Mouse (Mus musculus): ENCODE measurements around the gene Frmd4a. TPM values are rescaled to one million over a fixed set of nuclear protein-coding genes. Genes with fewer than 3 reads are reported as not detected.

The Frmd4a gene
- total RNA-seq, 2 experiments from 2014 or later: 42.2 to 75.6 TPM

DNA sequence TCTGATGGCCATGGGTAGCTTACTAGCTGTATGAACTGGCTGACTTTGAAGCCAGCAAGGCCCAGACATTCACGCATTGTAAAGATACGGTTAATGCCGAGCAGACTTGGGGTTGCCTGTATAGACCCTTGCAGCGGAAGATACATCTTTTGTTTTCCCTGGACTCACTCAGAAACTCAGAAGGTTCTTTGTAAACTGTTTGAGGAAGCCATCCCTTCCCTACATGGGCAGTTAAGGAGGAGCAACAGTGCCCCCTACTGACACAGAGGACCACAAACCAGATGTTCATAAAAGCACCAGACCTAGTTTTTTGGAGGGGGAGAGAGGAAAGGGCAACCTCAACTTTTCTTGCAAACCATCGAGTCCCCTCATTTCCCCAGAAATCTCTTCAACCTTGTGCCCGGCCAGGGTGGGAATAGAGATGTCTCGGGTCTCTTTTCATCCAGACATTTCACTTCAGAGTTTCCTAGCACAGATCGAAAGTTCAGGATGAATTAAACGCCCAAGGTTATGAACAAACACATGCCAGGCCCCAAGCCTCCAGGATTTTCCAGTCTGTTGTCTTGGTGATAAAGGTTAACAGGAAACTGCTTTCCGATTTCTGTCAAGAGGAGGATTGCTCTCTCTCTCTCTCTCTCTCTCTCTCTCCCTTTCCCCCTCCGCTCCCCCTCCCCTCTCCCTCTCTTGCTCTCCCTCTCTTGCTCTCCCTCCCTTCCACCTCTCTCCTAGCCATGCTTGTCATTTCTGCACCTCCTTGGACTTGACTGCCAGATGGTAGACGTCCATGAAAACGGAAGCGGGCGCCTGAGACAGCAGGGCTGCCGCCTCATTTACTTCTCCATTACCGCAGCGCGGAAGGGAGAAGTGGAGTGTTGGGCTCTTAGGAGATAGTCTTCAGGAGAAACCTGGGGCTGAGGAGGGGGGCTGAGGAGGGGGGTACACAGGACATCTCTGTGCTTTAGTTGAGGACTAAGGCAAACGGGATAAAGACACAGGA, 475.3 kb downstream of the Frmd4a start:
- intact Hi-C loops (cut with DNase I): loop anchor here (1.0 to 5.0 kb wide), 4 partner anchors 90 to 677 kb away; no protein-coding TSS in a partner anchor
- DNase-seq (ENCODE audit: low spot score in 2 of 2): peak; percentile 69 to 75

DNA sequence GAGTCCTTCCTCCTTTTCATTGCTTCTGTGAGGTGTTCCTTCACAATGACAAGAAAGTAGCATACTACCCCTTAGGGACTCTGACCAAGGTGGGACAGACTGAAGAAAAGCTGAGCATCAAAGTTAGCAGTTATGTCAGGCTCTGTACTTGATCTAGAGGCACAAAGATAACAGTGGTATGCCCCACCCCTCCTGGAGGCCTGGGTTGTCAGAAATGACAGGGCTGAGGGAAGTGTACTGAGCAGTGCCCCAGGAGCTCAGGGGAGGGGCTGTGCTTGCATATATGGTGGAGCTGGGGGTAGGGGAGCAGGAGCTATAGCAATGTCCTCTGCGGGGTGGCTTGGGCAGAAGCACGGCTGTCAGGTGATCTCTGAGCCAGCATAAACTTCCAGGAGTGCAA, 477.0 kb downstream of the Frmd4a start:
- intact Hi-C loops (cut with DNase I): loop anchor here (5.0 kb wide), 3 partner anchors 92 to 272 kb away; no protein-coding TSS in a partner anchor
- DNase-seq (ENCODE audit: low spot score in 2 of 2): no peak

DNA sequence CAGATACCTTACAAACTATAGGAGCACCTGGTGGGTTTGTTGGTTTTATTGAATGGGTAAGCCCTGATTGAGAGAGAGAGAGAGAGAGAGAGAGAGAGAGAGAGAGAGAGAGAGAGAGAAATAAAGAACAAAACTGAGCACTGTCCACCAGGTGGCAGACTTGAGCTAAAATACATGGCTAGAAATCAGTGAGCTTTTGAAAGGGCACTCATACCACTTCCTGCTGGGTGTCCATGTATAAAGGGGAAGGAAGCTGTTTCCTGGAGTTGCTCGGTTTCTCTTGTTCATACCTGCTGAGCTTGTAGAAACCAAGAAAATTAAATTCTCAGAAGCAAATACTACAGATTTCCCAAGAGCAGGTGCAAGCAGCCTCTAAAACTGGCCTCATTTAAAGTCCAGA, 481.7 kb downstream of the Frmd4a start:
- intact Hi-C loops (cut with DNase I): loop anchor here (1.0 to 2.0 kb wide), 2 partner anchors 102 to 366 kb away; no protein-coding TSS in a partner anchor
- no peak for DNase-seq (ENCODE audit: low spot score in 2 of 2)

- peak; percentile 54 to 72 for DNase-seq (ENCODE audit: low spot score in 2 of 2)
- intact Hi-C loops (cut with DNase I): loop anchor here (1.0 to 5.0 kb wide), 3 partner anchors 57 to 365 kb away; no protein-coding TSS in a partner anchor
These were observed 482.4 kb downstream of the Frmd4a start for GRCm38 (mm10) chr2:4499916-4500315.

- intact Hi-C loops (cut with DNase I): loop anchor here (5.0 kb wide), 1 partner anchor 56 kb away; no protein-coding TSS in a partner anchor
- DNase-seq (ENCODE audit: low spot score in 2 of 2): peak in 1 of 2 experiments; percentile 15
These were observed 483.9 kb downstream of the Frmd4a start for GRCm38 (mm10) chr2:4501257-4502027.

DNA sequence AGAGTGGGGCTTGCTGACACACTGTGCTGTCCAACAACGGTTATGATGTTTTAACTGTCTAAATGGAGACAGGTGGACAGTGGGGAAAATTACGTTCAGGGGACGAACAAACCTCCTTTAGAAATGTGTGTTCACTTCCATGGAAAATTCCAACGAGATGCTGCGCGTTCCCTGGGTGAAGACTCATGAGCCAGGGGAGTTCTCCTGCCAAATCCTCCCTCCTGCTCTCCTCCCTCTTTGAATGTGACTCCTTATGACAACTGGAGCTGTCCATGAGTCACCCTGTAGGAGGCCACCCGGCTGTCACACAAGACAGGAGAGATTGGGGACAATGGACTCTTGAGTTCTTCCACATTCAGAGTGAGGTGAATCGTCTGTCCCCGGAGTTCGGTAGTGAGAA, 486.9 kb downstream of the Frmd4a start:
- DNase-seq (ENCODE audit: low spot score in 2 of 2): peak; percentile 50 to 52
- intact Hi-C loops (cut with DNase I): loop anchor here (5.0 kb wide), 1 partner anchor 53 kb away; no protein-coding TSS in a partner anchor

- intact Hi-C loops (cut with DNase I): no loop called here
- DNase-seq (ENCODE audit: low spot score in 2 of 2): no peak
These were observed 488.2 kb downstream of the Frmd4a start for GRCm38 (mm10) chr2:4505695-4506094.

GRCm38 (mm10) chr2:4506659-4507058, 489.1 kb downstream of the Frmd4a start:
- intact Hi-C loops (cut with DNase I): no loop called here
- DNase-seq (ENCODE audit: low spot score in 2 of 2): no peak

- intact Hi-C loops (cut with DNase I): no loop called here
- no peak for DNase-seq (ENCODE audit: low spot score in 2 of 2)
These were observed 490.5 kb downstream of the Frmd4a start for GRCm38 (mm10) chr2:4507887-4508615.

DNA sequence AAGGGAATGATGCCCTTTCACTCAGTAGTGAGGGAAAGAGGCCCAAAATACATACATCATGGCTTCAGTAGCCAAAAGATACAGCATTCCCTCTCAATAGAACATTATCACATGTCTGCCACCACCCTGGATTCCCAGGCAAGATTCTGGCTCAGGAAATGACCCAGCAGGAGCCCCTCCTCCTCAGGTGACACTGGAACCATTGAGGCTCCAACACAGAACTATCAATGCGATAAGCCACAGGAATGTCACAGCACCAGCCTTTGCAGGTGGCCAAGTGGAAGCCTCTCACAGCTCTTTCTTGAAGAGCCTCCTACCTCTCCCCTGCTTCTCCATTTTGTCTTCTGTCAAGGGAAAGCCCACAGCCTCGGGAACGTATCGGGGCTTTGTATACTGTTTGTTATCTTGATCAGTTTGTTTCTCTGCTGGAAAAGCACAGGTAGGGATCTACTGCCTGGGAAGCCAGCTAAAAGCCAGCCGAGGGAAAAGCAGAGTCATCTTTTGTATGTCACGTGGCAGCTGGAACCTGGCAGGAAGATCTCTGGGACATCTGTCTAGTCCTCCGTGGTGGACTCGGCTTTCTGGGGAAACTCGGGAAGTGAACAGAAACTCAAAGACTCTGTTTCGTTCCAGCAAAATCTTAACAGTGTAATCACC, 491.6 kb downstream of the Frmd4a start:
- peak in 1 of 2 experiments; percentile 15 for DNase-seq (ENCODE audit: low spot score in 2 of 2)
- intact Hi-C loops (cut with DNase I): no loop called here

DNA sequence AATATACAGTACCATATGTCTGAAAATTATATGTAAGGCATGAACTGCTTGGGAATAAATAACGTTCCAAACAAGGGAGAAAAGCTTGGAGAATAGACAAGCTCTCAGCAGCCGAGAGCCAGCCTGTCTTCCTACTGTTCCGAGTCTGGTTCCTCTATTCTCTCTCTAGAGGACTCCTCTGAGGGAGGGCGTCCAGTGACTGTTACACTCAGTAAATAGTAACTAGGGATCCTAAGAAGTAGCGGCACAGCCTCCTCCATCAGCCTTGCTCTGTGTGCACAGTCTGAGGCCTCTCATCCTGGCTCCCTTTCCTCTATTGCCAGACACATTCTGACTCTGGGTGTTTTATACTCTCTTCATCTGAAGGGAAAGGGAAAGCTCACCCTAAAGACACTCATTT, 492.2 kb downstream of the Frmd4a start:
- intact Hi-C loops (cut with DNase I): no loop called here
- no peak for DNase-seq (ENCODE audit: low spot score in 2 of 2)

GRCm38 (mm10) chr2:4510208-4511079, 492.9 kb downstream of the Frmd4a start:
- intact Hi-C loops (cut with DNase I): no loop called here
- DNase-seq (ENCODE audit: low spot score in 2 of 2): no peak

- intact Hi-C loops (cut with DNase I): no loop called here
- DNase-seq (ENCODE audit: low spot score in 2 of 2): no peak
These were observed 493.5 kb downstream of the Frmd4a start for GRCm38 (mm10) chr2:4511080-4511386.

DNA sequence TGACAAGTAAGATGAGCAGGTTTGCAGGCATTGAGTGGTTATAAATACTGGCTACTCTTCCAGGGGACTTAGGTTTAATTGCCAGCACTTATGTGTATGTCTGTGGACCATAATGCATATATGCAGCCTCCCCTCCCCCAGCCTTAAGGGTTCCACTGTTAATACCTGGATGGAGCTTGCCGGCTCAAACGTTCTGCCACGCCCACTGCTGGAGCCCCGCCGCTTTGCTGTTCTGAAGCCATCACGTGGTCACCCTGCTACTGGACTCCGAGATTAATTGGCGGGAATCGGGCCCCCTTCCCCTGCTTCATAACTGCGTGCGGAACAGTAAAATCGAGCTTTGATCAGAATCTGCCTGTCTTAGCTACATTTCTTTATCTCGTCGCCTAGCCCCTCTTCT, 495.1 kb downstream of the Frmd4a start:
- no peak for DNase-seq (ENCODE audit: low spot score in 2 of 2)
- intact Hi-C loops (cut with DNase I): no loop called here

DNA sequence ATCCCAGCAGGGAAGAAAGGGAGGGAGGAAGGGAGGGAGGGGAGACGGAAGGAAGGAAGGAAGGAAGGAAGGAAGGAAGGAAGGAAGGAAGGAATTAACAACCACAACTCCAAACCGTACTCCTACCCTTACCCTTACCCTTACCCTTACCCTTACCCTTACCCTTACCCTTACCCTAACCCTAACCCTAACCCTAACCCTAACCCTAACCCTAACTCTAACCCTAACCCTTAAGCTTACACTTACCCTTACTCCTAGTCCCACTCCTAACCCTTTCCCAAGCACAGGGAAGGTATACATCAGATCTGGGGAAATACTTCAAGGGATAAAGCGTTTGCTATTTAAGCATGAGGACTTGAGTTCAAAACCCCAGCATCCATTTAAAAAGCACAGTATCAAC, 498.4 kb downstream of the Frmd4a start:
- intact Hi-C loops (cut with DNase I): no loop called here
- no peak for DNase-seq (ENCODE audit: low spot score in 2 of 2)

DNA sequence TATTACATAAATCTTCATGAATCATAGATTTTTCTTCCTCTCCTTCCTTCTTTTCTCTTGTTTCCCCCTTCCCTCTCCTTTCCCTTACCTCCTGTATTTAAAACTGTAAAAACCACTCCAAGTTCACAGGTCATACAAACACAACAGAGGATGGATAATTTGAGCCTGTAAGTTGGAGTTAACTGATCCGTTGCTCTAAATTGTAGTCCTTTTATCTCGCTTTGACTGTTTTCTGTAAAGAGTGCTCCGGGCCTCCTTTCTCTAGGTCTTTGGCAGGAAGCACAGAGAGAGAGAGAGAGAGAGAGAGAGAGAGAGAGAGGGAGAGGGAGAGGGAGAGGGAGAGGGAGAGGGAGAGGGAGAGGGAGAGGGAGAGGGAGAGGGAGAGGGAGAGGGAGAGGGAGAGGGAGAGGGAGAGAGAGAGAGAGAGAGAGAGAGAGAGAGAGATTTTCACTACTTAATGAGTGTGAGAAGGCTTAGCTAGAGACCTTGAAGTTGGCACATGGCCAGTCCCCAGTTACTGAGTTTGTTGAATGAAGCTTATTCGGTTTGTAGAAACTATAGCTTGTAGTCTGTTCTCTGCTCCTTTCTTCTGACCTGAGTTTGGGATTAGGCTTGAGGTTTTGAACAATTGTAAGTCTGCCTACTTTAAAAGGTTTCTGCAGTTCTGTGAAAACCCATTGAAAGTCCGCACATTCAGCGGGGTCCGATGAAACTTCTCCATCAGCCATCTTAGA, 499.5 kb downstream of the Frmd4a start:
- intact Hi-C loops (cut with DNase I): no loop called here
- no peak for DNase-seq (ENCODE audit: low spot score in 2 of 2)

DNA sequence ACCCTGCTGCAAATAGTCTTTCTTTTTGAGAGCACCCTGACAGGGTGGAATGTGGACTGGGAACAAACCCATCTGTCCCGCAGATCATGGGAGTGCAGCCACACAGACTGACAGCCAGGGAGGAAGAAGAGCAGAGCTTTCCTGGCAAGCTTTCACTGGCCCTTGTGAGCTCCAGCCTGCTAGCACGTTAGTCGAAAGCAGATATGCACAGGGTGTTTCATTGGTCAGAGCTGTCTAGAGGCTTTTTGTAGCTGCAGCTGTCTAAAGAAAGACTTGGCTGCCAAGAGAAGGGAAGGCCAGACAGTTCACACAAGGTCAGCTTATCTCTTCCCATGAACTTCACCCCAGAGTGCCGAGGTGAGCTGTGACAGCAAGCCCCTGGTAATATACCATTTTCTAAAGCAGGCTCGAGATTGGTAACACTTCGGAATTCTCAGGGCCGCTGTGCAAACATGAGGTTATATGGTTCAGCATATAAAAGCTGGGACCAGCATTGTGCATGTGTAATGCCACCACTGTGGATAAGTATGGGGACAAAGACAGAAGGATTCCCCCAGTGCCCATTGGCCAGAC, 500.1 kb downstream of the Frmd4a start:
- intact Hi-C loops (cut with DNase I): no loop called here
- DNase-seq (ENCODE audit: low spot score in 2 of 2): no peak

Measured in left cerebral cortex, postnatal 36 days (tissue).